Mouse (Mus musculus): Measurements from ENCODE around the gene Igf1r. TPM values are rescaled to one million over a fixed set of nuclear protein-coding genes. Genes with fewer than 3 reads are reported as not detected.

Igf1r gene
- polyA plus RNA-seq, 1 experiment from 2014 or later: 2.7 TPM

- H3K9ac ChIP-seq (replicated peaks): no peak overlapping the region
- no peaks in the 10 kb centered on the region for H3K4me1 ChIP-seq (ENCODE audit: insufficient read depth)
- TF ChIP-seq EP300 (IDR thresholded peaks at IDR 0.05; ENCODE audit: low read depth) (no peak), CTCF (IDR thresholded peaks at IDR 0.05; ENCODE audit: low read depth) (no peak)
- H3K4me3 ChIP-seq (ENCODE audit: low read depth, low read length): no peak overlapping the region
- H3K4me2 ChIP-seq (ENCODE audit: low read depth, low read length): no peak overlapping the region
- H3K36me3 ChIP-seq (replicated peaks; ENCODE audit: insufficient read depth, low read length): peaks cover 2% of the 10 kb centered on the region; the same call in 1 of the 2 replicates
- WGBS (ENCODE audit: insufficient replicate concordance): 88% methylated on average over 5 of the region's 5 CpGs
- no peak for ATAC-seq
- no peaks in the 10 kb centered on the region for H3K27me3 ChIP-seq (ENCODE audit: insufficient read depth, low read length)
- no peak overlapping the region for H3K27ac ChIP-seq (ENCODE audit: low read depth)
- no peaks in the 10 kb centered on the region for H3K9me3 ChIP-seq (ENCODE audit: low read length)
- no peak for DNase-seq
These were observed 279.9 kb downstream of the Igf1r start for GRCm38 (mm10) chr7:68232521-68232920.

- TF ChIP-seq EP300 (IDR thresholded peaks at IDR 0.05; ENCODE audit: low read depth) (no peak), CTCF (IDR thresholded peaks at IDR 0.05; ENCODE audit: low read depth) (no peak)
- Histone ChIP-seq H3K27ac (ENCODE audit: low read depth) (no peak overlapping the region), H3K4me1 (ENCODE audit: insufficient read depth) (no peaks in the 10 kb centered on the region), H3K9me3 (ENCODE audit: low read length) (no peaks in the 10 kb centered on the region), H3K36me3 (replicated peaks; ENCODE audit: insufficient read depth, low read length) (no peaks in the 10 kb centered on the region; the same call in 1 of the 2 replicates), H3K27me3 (ENCODE audit: insufficient read depth, low read length) (no peaks in the 10 kb centered on the region), H3K4me3 (ENCODE audit: low read depth, low read length) (no peak overlapping the region), H3K4me2 (ENCODE audit: low read depth, low read length) (no peak overlapping the region), H3K9ac (replicated peaks) (no peak overlapping the region)
- DNase-seq (peak; percentile 27), ATAC-seq (0 out of 2 replicates have a peak, but pooled peaks have one; percentile 23)
- 37% methylated on average over 13 of the region's 13 CpGs for WGBS (ENCODE audit: insufficient replicate concordance)
These were observed 281.1 kb downstream of the Igf1r start for GRCm38 (mm10) chr7:68233619-68234223.

DNA sequence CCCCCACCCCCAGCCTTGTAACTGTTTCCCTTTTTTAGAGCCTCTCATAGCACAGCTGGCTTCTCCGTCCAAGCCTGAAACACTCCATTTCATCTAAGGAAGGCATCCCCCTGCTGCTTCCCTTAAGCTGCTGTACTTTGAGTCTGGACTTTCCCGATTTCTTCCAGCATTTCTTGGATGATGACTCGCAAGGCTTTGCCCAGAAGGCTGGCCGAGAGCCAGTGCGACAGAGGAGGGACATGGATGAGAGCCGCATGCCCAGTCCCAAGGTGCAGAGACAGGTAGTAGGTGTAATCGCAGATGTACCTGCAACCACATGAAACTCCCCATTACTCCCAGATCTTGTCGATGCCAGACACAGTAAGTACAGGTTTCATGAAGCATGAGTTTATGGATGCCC, 284.2 kb downstream of the Igf1r start:
- Histone ChIP-seq H3K27me3 (ENCODE audit: insufficient read depth, low read length) (no peaks in the 10 kb centered on the region), H3K9ac (replicated peaks) (no peak overlapping the region), H3K36me3 (replicated peaks; ENCODE audit: insufficient read depth, low read length) (no peaks in the 10 kb centered on the region), H3K9me3 (ENCODE audit: low read length) (no peaks in the 10 kb centered on the region), H3K4me3 (ENCODE audit: low read depth, low read length) (no peak overlapping the region), H3K4me2 (ENCODE audit: low read depth, low read length) (no peak overlapping the region), H3K4me1 (ENCODE audit: insufficient read depth) (no peaks in the 10 kb centered on the region), H3K27ac (ENCODE audit: low read depth) (no peak overlapping the region)
- WGBS (ENCODE audit: insufficient replicate concordance): 77% methylated on average over 8 of the region's 8 CpGs
- DNase-seq (no peak), ATAC-seq (no peak)
- TF ChIP-seq CTCF (IDR thresholded peaks at IDR 0.05; ENCODE audit: low read depth) (no peak), EP300 (IDR thresholded peaks at IDR 0.05; ENCODE audit: low read depth) (no peak)

DNA sequence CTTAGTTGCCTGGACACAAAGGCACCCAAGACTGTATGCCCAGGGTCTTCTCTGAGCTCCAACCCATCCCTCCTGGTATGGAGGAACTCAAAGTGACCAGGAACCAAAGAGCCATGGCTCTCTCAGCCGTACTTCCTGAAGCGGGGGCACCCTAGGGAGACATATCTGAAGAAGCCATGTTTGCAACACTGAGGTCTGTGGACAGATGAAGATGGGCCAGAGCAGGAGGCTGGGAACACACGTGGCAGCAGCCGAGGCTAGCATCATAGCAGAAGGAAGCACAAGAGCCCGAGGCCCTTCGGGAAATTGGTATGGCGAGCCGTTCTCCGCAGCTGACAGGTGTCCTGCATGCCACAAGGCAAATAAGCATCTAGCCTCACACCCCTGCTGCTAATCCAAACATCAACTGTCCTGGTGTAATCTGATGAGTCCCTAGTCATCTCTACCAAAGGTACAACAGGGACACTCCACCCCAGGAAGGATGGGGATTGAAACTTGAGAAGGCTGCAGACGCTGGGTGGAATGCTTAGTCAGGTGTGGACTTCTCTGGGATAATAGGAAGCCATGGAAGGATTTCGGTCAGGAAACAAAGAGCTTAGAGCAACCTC, 286.7 kb downstream of the Igf1r start:
- Histone ChIP-seq H3K27ac (ENCODE audit: low read depth) (no peak overlapping the region), H3K4me3 (ENCODE audit: low read depth, low read length) (no peak overlapping the region), H3K9ac (replicated peaks) (no peak overlapping the region), H3K4me2 (ENCODE audit: low read depth, low read length) (no peak overlapping the region), H3K9me3 (ENCODE audit: low read length) (no peaks in the 10 kb centered on the region), H3K36me3 (replicated peaks; ENCODE audit: insufficient read depth, low read length) (no peaks in the 10 kb centered on the region), H3K27me3 (ENCODE audit: insufficient read depth, low read length) (no peaks in the 10 kb centered on the region), H3K4me1 (ENCODE audit: insufficient read depth) (no peaks in the 10 kb centered on the region)
- no peak for DNase-seq
- WGBS (ENCODE audit: insufficient replicate concordance): 68% methylated on average over 11 of the region's 11 CpGs
- ATAC-seq: no peak
- TF ChIP-seq CTCF (IDR thresholded peaks at IDR 0.05; ENCODE audit: low read depth) (no peak), EP300 (IDR thresholded peaks at IDR 0.05; ENCODE audit: low read depth) (no peak)

DNA sequence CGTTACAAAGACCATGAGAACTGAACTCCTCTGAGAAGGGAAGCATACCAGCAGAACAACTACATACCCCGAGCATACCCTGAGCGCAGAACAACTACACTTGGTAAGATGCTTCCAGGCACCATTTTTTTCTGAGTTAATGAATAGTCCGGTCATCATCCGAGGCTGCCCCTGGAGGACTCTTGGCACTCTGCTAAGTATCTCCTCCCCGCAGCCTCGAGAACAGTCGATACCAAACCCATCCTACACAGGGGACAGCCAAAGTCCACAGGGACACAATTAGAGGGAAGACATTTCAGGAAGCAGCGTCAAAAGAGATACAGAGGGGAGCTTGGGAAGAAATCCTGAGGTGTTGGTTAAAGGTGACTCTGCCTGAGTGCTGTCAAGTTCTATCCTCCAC, 288.6 kb downstream of the Igf1r start:
- H3K9me3 ChIP-seq (ENCODE audit: low read length): no peaks in the 10 kb centered on the region
- no peak for DNase-seq
- ATAC-seq: no peak
- H3K27me3 ChIP-seq (ENCODE audit: insufficient read depth, low read length): no peaks in the 10 kb centered on the region
- 78% methylated on average over 9 of the region's 9 CpGs for WGBS (ENCODE audit: insufficient replicate concordance)
- no peak overlapping the region for H3K4me2 ChIP-seq (ENCODE audit: low read depth, low read length)
- no peaks in the 10 kb centered on the region for H3K4me1 ChIP-seq (ENCODE audit: insufficient read depth)
- H3K9ac ChIP-seq (replicated peaks): no peak overlapping the region
- no peak overlapping the region for H3K4me3 ChIP-seq (ENCODE audit: low read depth, low read length)
- H3K36me3 ChIP-seq (replicated peaks; ENCODE audit: insufficient read depth, low read length): no peaks in the 10 kb centered on the region
- TF ChIP-seq EP300 (IDR thresholded peaks at IDR 0.05; ENCODE audit: low read depth): no peak
- no peak for TF ChIP-seq CTCF (IDR thresholded peaks at IDR 0.05; ENCODE audit: low read depth)
- no peak overlapping the region for H3K27ac ChIP-seq (ENCODE audit: low read depth)

DNA sequence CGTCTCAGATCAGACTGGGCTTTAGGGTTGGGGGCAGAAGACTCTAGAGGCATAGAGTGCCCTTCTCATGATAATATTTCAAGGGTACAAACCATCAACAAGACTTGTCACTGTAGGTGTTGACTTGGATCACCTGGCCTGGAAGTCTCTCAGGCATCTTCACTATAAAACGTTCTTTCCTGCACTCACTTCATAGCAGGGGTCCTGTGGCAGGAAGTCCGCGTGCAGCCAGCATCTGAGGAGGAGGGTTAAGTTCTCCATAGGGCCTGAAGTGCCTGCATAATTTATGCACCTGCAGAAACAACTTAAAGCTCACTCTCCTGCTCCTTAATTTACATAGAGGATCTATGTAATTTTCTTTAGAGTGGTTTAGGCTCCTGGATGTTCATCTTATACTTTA, 293.1 kb downstream of the Igf1r start:
- 51% methylated on average over 4 of the region's 4 CpGs for WGBS (ENCODE audit: insufficient replicate concordance)
- H3K9ac ChIP-seq (replicated peaks): no peak overlapping the region
- H3K4me3 ChIP-seq (ENCODE audit: low read depth, low read length): no peak overlapping the region
- H3K9me3 ChIP-seq (ENCODE audit: low read length): no peaks in the 10 kb centered on the region
- TF ChIP-seq EP300 (IDR thresholded peaks at IDR 0.05; ENCODE audit: low read depth) (no peak), CTCF (IDR thresholded peaks at IDR 0.05; ENCODE audit: low read depth) (no peak)
- H3K4me2 ChIP-seq (ENCODE audit: low read depth, low read length): no peak overlapping the region
- H3K4me1 ChIP-seq (ENCODE audit: insufficient read depth): no peaks in the 10 kb centered on the region
- H3K27ac ChIP-seq (ENCODE audit: low read depth): no peak overlapping the region
- no peak for ATAC-seq
- H3K36me3 ChIP-seq (replicated peaks; ENCODE audit: insufficient read depth, low read length): no peaks in the 10 kb centered on the region
- DNase-seq: no peak
- no peaks in the 10 kb centered on the region for H3K27me3 ChIP-seq (ENCODE audit: insufficient read depth, low read length)

Data from liver, postnatal 0 days (tissue).